Mouse (Mus musculus) MEL (cell line): ENCODE results near the gene Stk40. TPM values are rescaled to one million over a fixed set of nuclear protein-coding genes. Genes with fewer than 3 reads are reported as not detected.

Experiments
- DNase-seq: peaks from one replicate; pipeline ENCODE4 v3.0.0; 2011; ENCODE audit warnings: low read depth, low spot score
- H3K27ac ChIP-seq: 2 replicates; pipeline ENCODE4 v1.5.1; 2012; ENCODE audit warnings: low read depth, mild to moderate bottlenecking, control low read depth, low read length, moderate library complexity; ENCODE audit not compliant: control insufficient read depth
- H3K27me3 ChIP-seq, 2 experiments: fragments of 150-350 bp in 1 of 2; sonication (generic) in 1 of 2; 2 replicates each; pipeline ENCODE4 v1.6.1; 2012; ENCODE audit warnings: low read length in 2 of 2, mild to moderate bottlenecking in 2 of 2, improper control_type of control experiment in 1 of 2, moderate library complexity in 1 of 2; ENCODE audit not compliant: insufficient read depth in 2 of 2, control insufficient read depth in 1 of 2
- H3K36me3 ChIP-seq, 2 experiments: 2 replicates each; pipeline ENCODE4 v1.6.1; 2012 to 2014; ENCODE audit warnings: low read length in 2 of 2, improper control_type of control experiment in 1 of 2, inconsistent platforms in 1 of 2, mild to moderate bottlenecking in 1 of 2; ENCODE audit not compliant: insufficient read depth in 2 of 2, control insufficient read depth in 1 of 2
- H3K4me1 ChIP-seq, 2 experiments: fragments of 150-350 bp in 1 of 2; sonication (generic) in 1 of 2; 2 replicates each; pipeline ENCODE4 v1.6.1; 2012; ENCODE audit warnings: low read length in 2 of 2, improper control_type of control experiment in 1 of 2, mild to moderate bottlenecking in 1 of 2; ENCODE audit not compliant: insufficient read depth in 2 of 2, control insufficient read depth in 1 of 2
- H3K4me3 ChIP-seq, 2 experiments: fragments of 150-350 bp in 1 of 2; sonication (generic) in 1 of 2; 2 replicates each; pipeline ENCODE4 v1.5.1; 2012; ENCODE audit warnings: low read depth in 2 of 2, low read length in 2 of 2, mild to moderate bottlenecking in 2 of 2, moderate library complexity in 2 of 2, control low read depth in 1 of 2, improper control_type of control experiment in 1 of 2; ENCODE audit not compliant: control insufficient read depth in 1 of 2, insufficient read depth in 1 of 2
- H3K79me2 ChIP-seq: 2 replicates; pipeline ENCODE4 v1.6.1; 2012; ENCODE audit warnings: mild to moderate bottlenecking, low read length, moderate library complexity; ENCODE audit not compliant: control insufficient read depth, poor library complexity, insufficient read depth
- H3K9ac ChIP-seq: 2 replicates; pipeline ENCODE4 v1.6.1; 2012; ENCODE audit warnings: low read depth, mild to moderate bottlenecking, control low read depth, low read length, moderate library complexity; ENCODE audit not compliant: control insufficient read depth, poor library complexity, severe bottlenecking
- H3K9me3 ChIP-seq: fragments of 150-350 bp; sonication (generic); replicated peaks from 2 replicates; pipeline ENCODE4 v1.6.1; 2012; ENCODE audit warnings: mild to moderate bottlenecking, low read length, improper control_type of control experiment, moderate library complexity; ENCODE audit not compliant: insufficient read depth
- ELF1 ChIP-seq: IDR thresholded peaks from 2 replicates; pipeline ENCODE4 v1.6.1; 2014; ENCODE audit warnings: low read depth, mild to moderate bottlenecking, inconsistent platforms, low read length, improper control_type of control experiment, moderate library complexity
- EP300 ChIP-seq, 2 experiments: IDR thresholded peaks; 2 replicates each; pipeline ENCODE4 v1.6.1; 2011; ENCODE audit warnings: improper control_type of control experiment in 2 of 2, low read length in 2 of 2, low read depth in 1 of 2, mild to moderate bottlenecking in 1 of 2
- ETS1 ChIP-seq: IDR thresholded peaks from 2 replicates; pipeline ENCODE4 v1.6.1; 2012; ENCODE audit warnings: low read depth, mild to moderate bottlenecking, inconsistent platforms, low read length, improper control_type of control experiment, moderate library complexity
- GATA1 ChIP-seq: IDR thresholded peaks from 2 replicates; pipeline ENCODE4 v1.6.1; 2011; ENCODE audit warnings: low read depth, low read length, improper control_type of control experiment
- HCFC1 ChIP-seq: IDR thresholded peaks from 2 replicates; pipeline ENCODE4 v1.6.1; 2012; ENCODE audit warnings: low read depth, mild to moderate bottlenecking, inconsistent platforms, low read length, improper control_type of control experiment, moderate library complexity
- KAT2A ChIP-seq: conservative IDR thresholded peaks from 2 replicates; pipeline ENCODE4 v1.6.1; 2012; ENCODE audit warnings: low read depth, low read length, improper control_type of control experiment, inconsistent platforms
- MAFK ChIP-seq: IDR thresholded peaks from 2 replicates; pipeline ENCODE4 v1.6.1; 2011; ENCODE audit warnings: low read depth, mild to moderate bottlenecking, low read length, improper control_type of control experiment, borderline replicate concordance
- MAZ ChIP-seq: IDR thresholded peaks from 2 replicates; pipeline ENCODE4 v1.6.1; 2012; ENCODE audit warnings: low read depth, mild to moderate bottlenecking, inconsistent platforms, low read length, improper control_type of control experiment
- MYB ChIP-seq: IDR thresholded peaks from 2 replicates; pipeline ENCODE4 v1.6.1; 2011; ENCODE audit warnings: mild to moderate bottlenecking, low read depth, low read length, improper control_type of control experiment
- POLR2A ChIP-seq, 2 experiments: IDR thresholded peaks; 2 replicates each; pipeline ENCODE4 v1.6.1; 2011 to 2012; ENCODE audit warnings: low read length in 2 of 2, mild to moderate bottlenecking in 2 of 2, control low read depth in 1 of 2, improper control_type of control experiment in 1 of 2, low read depth in 1 of 2, moderate library complexity in 1 of 2; ENCODE audit not compliant: control insufficient read depth in 1 of 2, insufficient read depth in 1 of 2, poor library complexity in 1 of 2
- TAL1 ChIP-seq: IDR thresholded peaks from 2 replicates; pipeline ENCODE4 v1.6.1; 2012; ENCODE audit warnings: mild to moderate bottlenecking, inconsistent platforms, low read length, moderate library complexity, mixed read lengths
- TCF12 ChIP-seq: IDR thresholded peaks from 2 replicates; pipeline ENCODE4 v1.6.1; 2014; ENCODE audit warnings: low read depth, mild to moderate bottlenecking, inconsistent platforms, low read length, improper control_type of control experiment, moderate library complexity
- UBTF ChIP-seq: IDR thresholded peaks from 2 replicates; pipeline ENCODE4 v1.6.1; 2012; ENCODE audit warnings: low read depth, mild to moderate bottlenecking, inconsistent platforms, low read length, improper control_type of control experiment, moderate library complexity, borderline replicate concordance; ENCODE audit not compliant: insufficient read depth
- ZC3H11A ChIP-seq: IDR thresholded peaks from 2 replicates; pipeline ENCODE4 v1.6.1; 2012; ENCODE audit warnings: low read depth, mild to moderate bottlenecking, inconsistent platforms, low read length, improper control_type of control experiment
- ZMIZ1 ChIP-seq: IDR thresholded peaks from 2 replicates; pipeline ENCODE4 v1.6.1; 2012; ENCODE audit warnings: low read depth, mild to moderate bottlenecking, inconsistent platforms, low read length, improper control_type of control experiment, moderate library complexity
- ZNF384 ChIP-seq: IDR thresholded peaks from 2 replicates; pipeline ENCODE4 v1.6.1; 2012; ENCODE audit warnings: low read depth, mild to moderate bottlenecking, inconsistent platforms, low read length, improper control_type of control experiment
- polyA plus RNA-seq, 2 experiments: library from polyadenylated mRNA; stranded (reverse) in 1 of 2; unstranded in 1 of 2; fragments of >175 nt in 1 of 2; fragments of >200 nt in 1 of 2; gene quantifications; 2 replicates each; pipeline versions ENCODE4 v1.2.1 to v1.2.4; 2012; ENCODE audit warnings: low replicate concordance in 2 of 2, low read depth in 1 of 2; ENCODE audit not compliant: insufficient read length in 2 of 2, insufficient read depth in 1 of 2, missing spikeins in 1 of 2
- total RNA-seq: library from RNA; depleted of rRNA; stranded (reverse); fragments of 300-350 nt; gene quantifications from 2 replicates; pipeline ENCODE4 v1.2.3, GENCODE M21; 2012

Stk40 gene
- total and polyA plus RNA-seq, 3 experiments, result 16.8 to 270 (median 79.4) TPM

- no peaks in the 10 kb centered on the region for H3K9me3 ChIP-seq
- DNase-seq, result no peak
- TF ChIP-seq KAT2A, result no peak
- TF ChIP-seq HCFC1, result no peak
- no peak for TF ChIP-seq ZC3H11A
- no peak for TF ChIP-seq UBTF
- TF ChIP-seq GATA1, result no peak
- TF ChIP-seq MAFK, result no peak
- TF ChIP-seq TCF12, result no peak
- no peak for TF ChIP-seq EP300 (IDR thresholded peaks at IDR 0.05; ENCODE audit: low read depth in 1 of 2, low read length in 2 of 2)
- TF ChIP-seq MAZ, result no peak
- no peak for TF ChIP-seq TAL1
- TF ChIP-seq ELF1, result no peak
- no peak for TF ChIP-seq ZMIZ1
- peaks cover 17% of the 10 kb centered on the region for H3K79me2 ChIP-seq
- H3K4me1 ChIP-seq, result peaks cover 5 to 6% of the 10 kb centered on the region in 2 experiments
- no peak overlapping the region for H3K4me3 ChIP-seq
- no peak overlapping the region for H3K9ac ChIP-seq
- no peaks in the 10 kb centered on the region for H3K27me3 ChIP-seq
- H3K27ac ChIP-seq, result no peak overlapping the region
- peaks cover 4 to 12% of the 10 kb centered on the region in 2 experiments; a peak in 3 of 4 replicates for H3K36me3 ChIP-seq
Measured at GRCm38 (mm10) chr4:126115411-126115810, 11.7 kb downstream of the Stk40 start.

- Histone ChIP-seq H3K9ac (no peak overlapping the region), H3K79me2 (peaks cover 15% of the 10 kb centered on the region), H3K9me3 (no peaks in the 10 kb centered on the region), H3K4me1 (peaks cover 3 to 5% of the 10 kb centered on the region in 2 experiments), H3K27me3 (no peaks in the 10 kb centered on the region), H3K36me3 (peaks cover 5 to 11% of the 10 kb centered on the region in 2 experiments; a peak in 3 of 4 replicates), H3K4me3 (no peak overlapping the region), H3K27ac (no peak overlapping the region)
- TF ChIP-seq ZMIZ1, result no peak
- no peak for TF ChIP-seq ETS1
- no peak for TF ChIP-seq POLR2A (IDR thresholded peaks at IDR 0.05; ENCODE audit: control insufficient read depth in 1 of 2, insufficient read depth in 1 of 2, low read depth in 1 of 2, low read length in 2 of 2, poor library complexity in 1 of 2)
- no peak for TF ChIP-seq ZNF384
- no peak for TF ChIP-seq MYB
- DNase-seq, result no peak
Measured at GRCm38 (mm10) chr4:126115871-126116521, 12.2 kb downstream of the Stk40 start.
